Mouse (Mus musculus) lung, postnatal 0 days (tissue): ENCODE results near the gene 4933425L06Rik. TPM values are rescaled to one million over a fixed set of nuclear protein-coding genes. Genes with fewer than 3 reads are reported as not detected.
A peak's percentile ranks its signal among the peaks of the same experiment; 100 is the strongest.

ENCODE experiments used
- ATAC-seq: fragments of 200-750 bp; cut with Nextera tagmentation; 2 replicates; pipeline ENCODE4 v1.8.0; 2017; ENCODE audit warnings: moderate library complexity
- DNase-seq: peaks from one replicate; pipeline ENCODE4 v3.0.0-alpha.2; 2016; ENCODE audit warnings: low spot score
- H3K27ac ChIP-seq: fragments of 300-500 bp; sonication (generic); 2 replicates; pipeline ENCODE4 v1.5.1; 2014; ENCODE audit warnings: antibody characterized with exemption, mild to moderate bottlenecking, low read length, mixed read lengths
- H3K27me3 ChIP-seq: fragments of 300-500 bp; sonication (generic); replicated peaks from 2 replicates; pipeline ENCODE4 v1.6.1; 2014; ENCODE audit warnings: low read length, mixed read lengths; ENCODE audit not compliant: insufficient read depth
- H3K36me3 ChIP-seq: fragments of 300-500 bp; sonication (generic); 2 replicates; pipeline ENCODE4 v1.6.1; 2014; ENCODE audit warnings: low read length, mixed read lengths; ENCODE audit not compliant: insufficient read depth
- H3K4me1 ChIP-seq: fragments of 300-500 bp; sonication (generic); 2 replicates; pipeline ENCODE4 v1.6.1; 2014; ENCODE audit warnings: antibody characterized with exemption, low read depth, low read length, mixed read lengths; ENCODE audit not compliant: insufficient read depth
- H3K4me2 ChIP-seq: fragments of 300-500 bp; sonication (generic); replicated peaks from 2 replicates; pipeline ENCODE4 v1.6.1; 2014; ENCODE audit warnings: low read depth, mild to moderate bottlenecking, low read length, moderate library complexity, mixed read lengths
- H3K4me3 ChIP-seq: fragments of 300-500 bp; sonication (generic); 2 replicates; pipeline ENCODE4 v1.5.1; 2014; ENCODE audit warnings: low read depth, low read length
- H3K9ac ChIP-seq: fragments of 300-500 bp; sonication (generic); replicated peaks from 2 replicates; pipeline ENCODE4 v1.6.1; 2014; ENCODE audit warnings: low read depth, mild to moderate bottlenecking
- H3K9me3 ChIP-seq: fragments of 300-500 bp; sonication (generic); 2 replicates; pipeline ENCODE4 v1.6.1; 2016; ENCODE audit warnings: low read length, mixed read lengths
- CTCF ChIP-seq: IDR thresholded peaks from 2 replicates; pipeline ENCODE4 v1.5.1; 2016; ENCODE audit warnings: antibody characterized with exemption, mild to moderate bottlenecking
- EP300 ChIP-seq: IDR thresholded peaks from 2 replicates; pipeline ENCODE4 v1.6.1; 2016; ENCODE audit warnings: antibody characterized with exemption, mild to moderate bottlenecking, control low read depth
- WGBS: fragments of 180-500 bp; shearing (Covaris S2); extraction: QIAGEN DNeasy Blood & Tissue Kit; methylation state at CpG from one replicate; pipeline ENCODE4 v1.1.7; 2014; 5-methylcytosine and 5-hydroxymethylcytosine counted together
- polyA plus RNA-seq: library from polyadenylated mRNA; unstranded; fragments of >200 nt; fragmentation: Nextera tagmentation; extraction: Ambion mirVana; gene quantifications from 2 replicates; pipeline ENCODE4 v1.2.1, GENCODE M21; 2015

Gene 4933425L06Rik
- polyA plus RNA-seq, 1 experiment from 2014 or later, result not detected

DNA sequence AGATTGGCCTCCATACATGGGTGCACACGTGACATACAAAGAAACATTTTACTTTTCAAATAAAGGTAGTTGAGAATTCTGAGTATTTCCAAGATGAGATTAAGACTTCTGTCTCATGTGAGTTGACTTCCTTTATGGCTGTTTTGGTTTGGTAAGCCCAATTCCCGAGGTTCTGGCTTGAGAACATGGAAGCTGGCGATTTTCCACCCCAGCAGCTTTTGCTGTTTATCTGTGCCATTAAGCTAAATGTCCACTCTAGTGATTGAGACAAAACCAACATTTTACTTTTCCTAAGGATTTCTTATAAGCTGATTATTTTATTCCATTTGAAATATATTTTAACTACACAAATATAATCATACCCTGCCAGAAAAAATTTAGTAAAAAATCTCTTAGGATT, 68.1 kb downstream of the 4933425L06Rik start:
- no peak for TF ChIP-seq CTCF
- no peak for TF ChIP-seq EP300
- ATAC-seq (no peak), DNase-seq (no peak)
- 73% methylated on average over 3 of the region's 3 CpGs for WGBS
- Histone ChIP-seq H3K9me3 (no peaks in the 10 kb centered on the region), H3K9ac (no peak overlapping the region), H3K4me1 (no peaks in the 10 kb centered on the region), H3K4me2 (no peak overlapping the region), H3K27ac (no peak overlapping the region), H3K27me3 (no peaks in the 10 kb centered on the region), H3K4me3 (no peak overlapping the region), H3K36me3 (no peaks in the 10 kb centered on the region)

DNA sequence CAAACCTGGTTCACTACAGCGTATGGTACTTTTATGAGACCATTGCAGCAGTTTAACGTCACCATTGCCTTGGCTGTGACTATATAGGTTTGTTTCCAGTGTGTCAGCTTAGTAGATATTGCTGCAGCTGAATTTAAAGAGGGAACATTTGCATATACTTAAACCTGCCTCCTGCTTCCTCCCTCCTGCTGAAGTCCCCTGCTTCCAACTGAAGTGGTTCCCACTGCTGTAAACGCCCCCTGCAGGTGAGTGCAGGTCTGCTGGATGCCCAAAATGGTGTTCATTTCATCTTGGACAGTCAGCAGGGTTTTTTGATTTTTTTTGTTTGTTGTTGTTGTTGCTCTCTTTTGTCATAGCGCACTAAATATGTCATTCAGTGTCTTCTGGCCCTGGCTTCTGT, 72.0 kb downstream of the 4933425L06Rik start:
- Histone ChIP-seq H3K36me3 (no peaks in the 10 kb centered on the region), H3K4me1 (no peaks in the 10 kb centered on the region), H3K9ac (no peak overlapping the region), H3K4me3 (no peak overlapping the region), H3K27me3 (no peaks in the 10 kb centered on the region), H3K4me2 (no peak overlapping the region), H3K27ac (no peak overlapping the region), H3K9me3 (no peaks in the 10 kb centered on the region)
- DNase-seq, result peak; percentile 17
- ATAC-seq, result no peak
- TF ChIP-seq EP300, result no peak
- TF ChIP-seq CTCF, result peak; percentile 52
- WGBS, result 62% methylated on average over 4 of the region's 4 CpGs

DNA sequence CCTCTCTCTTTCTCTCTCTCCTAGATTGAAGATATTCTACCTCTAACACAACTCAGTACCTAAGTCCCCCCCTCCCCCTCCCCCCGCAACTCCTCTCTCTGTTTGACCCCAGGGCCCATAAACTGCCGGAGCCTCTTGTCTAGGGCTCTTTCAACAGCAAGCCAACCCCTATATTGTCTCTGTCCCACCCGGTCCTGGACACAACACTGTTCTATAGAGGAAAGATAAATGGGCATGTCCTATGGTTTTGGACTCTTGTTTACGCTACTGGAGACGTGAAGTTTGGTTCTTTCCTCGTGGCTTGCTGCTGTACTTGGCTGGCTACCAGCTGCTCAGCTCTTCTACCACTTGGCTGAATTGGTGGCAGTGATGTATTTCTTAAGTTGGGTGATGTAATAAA, 83.5 kb downstream of the 4933425L06Rik start:
- no peak overlapping the region for H3K9ac ChIP-seq
- H3K4me3 ChIP-seq, result no peak overlapping the region
- DNase-seq (no peak), ATAC-seq (no peak)
- H3K36me3 ChIP-seq, result no peaks in the 10 kb centered on the region
- WGBS, result 49% methylated on average over 6 of the region's 6 CpGs
- no peaks in the 10 kb centered on the region for H3K27me3 ChIP-seq
- no peaks in the 10 kb centered on the region for H3K4me1 ChIP-seq
- no peaks in the 10 kb centered on the region for H3K9me3 ChIP-seq
- H3K27ac ChIP-seq, result no peak overlapping the region
- H3K4me2 ChIP-seq, result no peak overlapping the region
- TF ChIP-seq EP300 (no peak), CTCF (no peak)

Other genes with a start within 250 kb of the 4933425L06Rik start
- gene Shisal2b, start 218.2 kb upstream of the 4933425L06Rik start, polyA plus RNA-seq, result not detected in 2 replicates
- 1.0 TPM in 2 replicates for gene Rgs7bp, start 27.2 kb upstream of the 4933425L06Rik start, polyA plus RNA-seq
- gene Rnf180, start 212.7 kb downstream of the 4933425L06Rik start, polyA plus RNA-seq, result 3.1 and 3.5 TPM in 2 replicates